Mouse (Mus musculus): ENCODE measurements around the gene Ces1d.
A peak's percentile ranks its signal among the peaks of the same experiment; 100 is the strongest.

The Ces1d gene

DNA sequence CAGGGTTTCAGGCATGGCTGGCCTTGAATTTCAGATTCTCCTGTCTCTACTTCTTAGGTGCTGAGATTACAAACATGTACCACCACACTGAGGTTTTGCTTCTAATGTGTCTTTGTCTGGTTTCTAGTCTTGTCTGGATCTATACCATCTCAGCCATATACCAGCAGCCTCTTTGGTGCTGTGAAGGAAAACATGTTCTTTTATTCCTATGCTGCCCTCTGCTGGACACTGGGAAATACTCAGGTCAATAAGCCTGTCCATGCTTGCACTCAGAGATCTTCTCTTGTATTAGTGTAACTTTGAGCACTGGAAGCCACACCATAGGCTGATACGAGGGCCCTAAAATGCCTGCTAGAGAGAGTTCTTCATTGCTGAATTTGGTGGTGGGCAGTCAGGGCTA is 56.9 kb downstream of the Ces1d start:
- DNase-seq (ENCODE audit: inconsistent ontology term) = peak; percentile 3

DNA sequence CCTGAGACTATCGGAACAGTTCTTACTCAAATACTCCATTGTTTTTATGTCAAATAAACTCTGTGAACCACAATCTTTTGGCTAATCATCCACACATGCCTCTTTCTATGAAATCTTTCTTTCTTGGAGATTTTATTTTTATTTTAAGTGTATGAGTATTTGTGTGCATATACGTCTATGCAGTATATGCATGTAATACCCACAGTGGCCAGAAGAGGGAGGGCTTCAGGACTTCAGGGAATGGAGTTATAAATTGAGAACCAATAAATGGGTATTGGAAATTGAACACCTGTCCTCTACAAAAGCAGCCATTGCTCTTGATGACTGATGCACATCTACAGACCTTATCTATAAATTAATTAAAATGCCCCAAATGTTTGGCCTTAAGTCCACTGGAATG is 65.4 kb downstream of the Ces1d start:
- no peak for DNase-seq (ENCODE audit: inconsistent ontology term)

DNA sequence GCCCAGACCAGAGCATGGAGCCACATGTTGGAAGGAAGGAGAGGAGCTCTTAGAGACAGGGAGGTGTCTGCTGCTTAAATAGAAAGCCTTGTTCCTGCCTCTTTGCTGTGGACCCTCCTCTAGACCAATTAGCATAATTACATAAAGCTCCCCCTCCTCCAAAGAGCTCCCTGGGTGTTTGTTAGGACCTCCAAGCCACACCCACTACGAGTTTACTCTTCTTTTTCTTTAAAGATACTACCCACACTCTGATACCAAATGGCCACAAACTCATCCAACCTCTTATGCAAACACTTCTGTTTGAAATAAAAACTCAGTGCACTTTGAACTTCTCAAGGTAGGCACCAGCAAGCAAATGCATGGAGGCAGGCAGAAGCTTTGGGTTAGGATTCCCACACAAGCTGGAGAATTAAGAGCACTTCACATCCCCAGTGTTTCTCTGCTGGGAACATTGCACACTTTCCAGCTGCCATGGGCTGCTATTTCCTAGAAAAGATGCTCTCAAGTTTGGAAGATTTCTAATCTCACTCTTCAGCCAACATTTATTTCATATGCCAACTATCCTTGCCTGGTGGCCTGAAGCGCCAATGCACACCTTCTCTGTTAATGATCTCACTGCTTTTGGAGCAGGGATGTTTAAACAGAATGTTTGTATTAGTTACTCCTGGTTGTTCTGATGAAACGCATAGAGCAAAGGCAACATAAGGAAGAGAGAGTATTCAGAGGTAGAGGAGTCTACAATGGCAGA is 66.2 kb downstream of the Ces1d start, which contains the start of gene Ces1c:
TSS of gene Ces1c (minus strand) at position 51 of the 748 bp plus-strand sequence.
- DNase-seq (ENCODE audit: inconsistent ontology term) = no peak

DNA sequence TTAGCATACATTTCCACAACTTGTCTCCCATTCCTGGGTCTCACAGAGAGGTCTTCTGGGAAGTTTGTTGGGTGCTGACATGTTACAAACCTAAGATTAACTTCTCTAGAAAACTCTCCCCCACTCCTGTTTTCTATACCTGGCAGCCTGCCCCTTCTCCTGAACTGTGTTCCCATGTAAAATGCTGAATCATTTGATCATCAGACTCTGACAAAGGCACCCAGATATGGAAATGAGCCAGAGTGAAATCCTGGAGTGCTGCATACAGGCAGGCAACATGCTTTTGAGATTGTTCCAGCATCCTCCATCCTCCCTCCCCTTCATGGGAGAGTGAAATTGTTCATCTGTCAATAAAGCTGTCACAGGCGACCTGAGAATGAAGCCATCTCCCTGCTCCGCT is 71.2 kb downstream of the Ces1d start:
- DNase-seq (ENCODE audit: inconsistent ontology term) = no peak

DNA sequence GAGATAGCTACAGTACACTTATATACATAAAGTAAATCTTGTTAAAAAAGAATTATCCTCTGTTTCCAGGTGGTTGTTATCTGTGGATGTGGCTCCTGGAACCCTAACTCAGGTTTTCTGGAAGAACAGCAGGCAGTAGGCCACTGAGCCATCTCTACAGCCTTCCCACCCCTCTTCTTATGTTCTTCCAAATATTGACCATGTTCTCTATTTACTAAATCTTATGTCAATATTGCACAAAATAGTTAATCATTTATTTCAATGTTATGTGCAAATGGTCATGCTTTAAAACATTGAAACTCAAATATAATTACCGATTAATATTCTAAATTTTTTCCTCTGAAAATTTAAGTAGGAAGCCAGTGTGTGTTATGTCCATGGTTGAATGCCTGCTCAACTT is 75.6 kb downstream of the Ces1d start:
- DNase-seq (ENCODE audit: inconsistent ontology term) = no peak

Data from Muller cell, postnatal 12 days (primary cell).